Mouse (Mus musculus) CH12.LX (cell line): ENCODE measurements around the gene Il17rb. TPM values are rescaled to one million over a fixed set of nuclear protein-coding genes. Genes with fewer than 3 reads are reported as not detected.

Source experiments
- DNase-seq: peaks from one replicate; pipeline ENCODE4 v3.0.0-alpha.2; 2013; ENCODE audit errors: extremely low read depth
- H3K27ac ChIP-seq: 2 replicates; pipeline ENCODE4 v1.5.1; 2012; ENCODE audit warnings: low read depth, mild to moderate bottlenecking, control low read depth, moderate library complexity; ENCODE audit not compliant: insufficient read depth
- H3K27me3 ChIP-seq: replicated peaks from 2 replicates; pipeline ENCODE3; 2012; ENCODE audit warnings: inconsistent platforms
- H3K36me3 ChIP-seq, 2 experiments: replicated peaks in 1 of 2; 2 replicates each; pipeline versions ENCODE3 to v1.6.1; 2012; ENCODE audit warnings: inconsistent platforms in 1 of 2, low read length in 1 of 2, mild to moderate bottlenecking in 1 of 2, mixed read lengths in 1 of 2, moderate library complexity in 1 of 2; ENCODE audit not compliant: control insufficient read depth in 1 of 2, insufficient read depth in 1 of 2
- H3K4me1 ChIP-seq, 2 experiments: 2 replicates each; pipeline ENCODE4 v1.6.1; 2012; ENCODE audit warnings: inconsistent platforms in 1 of 2, moderate library complexity in 1 of 2; ENCODE audit not compliant: insufficient read depth in 2 of 2, control insufficient read depth in 1 of 2
- H3K4me2 ChIP-seq: 2 replicates; pipeline ENCODE4 v1.6.1; 2012; ENCODE audit warnings: low read depth, mild to moderate bottlenecking, control low read depth; ENCODE audit not compliant: poor library complexity, insufficient read depth, severe bottlenecking
- H3K4me3 ChIP-seq, 3 experiments: fragments of 150-350 bp in 1 of 3; sonication (generic) in 1 of 3; replicated peaks in 1 of 3; 2 replicates each; pipeline versions ENCODE3 to v1.5.1; 2011 to 2012; ENCODE audit warnings: low read depth in 2 of 3, low read length in 2 of 3, mild to moderate bottlenecking in 2 of 3, moderate library complexity in 2 of 3, control low read depth in 1 of 3, improper control_type of control experiment in 1 of 3, inconsistent platforms in 1 of 3, mixed read lengths in 1 of 3; ENCODE audit not compliant: poor library complexity in 1 of 3
- H3K79me2 ChIP-seq: replicated peaks from 2 replicates; pipeline ENCODE4 v1.6.1; 2012; ENCODE audit warnings: mild to moderate bottlenecking, moderate library complexity; ENCODE audit not compliant: control insufficient read depth, poor library complexity, insufficient read depth, severe bottlenecking; ENCODE audit errors: extremely low read depth
- H3K9ac ChIP-seq: 2 replicates; pipeline ENCODE4 v1.6.1; 2012; ENCODE audit warnings: low read depth, mild to moderate bottlenecking, control low read depth, moderate library complexity; ENCODE audit not compliant: insufficient read depth
- H3K9me3 ChIP-seq: replicated peaks from 2 replicates; pipeline ENCODE3; 2012; ENCODE audit warnings: low read length, inconsistent platforms, mixed read lengths
- BHLHE40 ChIP-seq: IDR thresholded peaks from 2 replicates; pipeline ENCODE4 v1.6.1; 2011; ENCODE audit warnings: mild to moderate bottlenecking, low read depth, low read length, improper control_type of control experiment
- ELF1 ChIP-seq: IDR thresholded peaks from 2 replicates; pipeline ENCODE4 v1.6.1; 2014; ENCODE audit warnings: low read depth, mild to moderate bottlenecking, inconsistent platforms, low read length, improper control_type of control experiment
- EP300 ChIP-seq: IDR thresholded peaks from 2 replicates; pipeline ENCODE4 v1.6.1; 2011; ENCODE audit warnings: low read length, improper control_type of control experiment
- ETS1 ChIP-seq: conservative IDR thresholded peaks from 2 replicates; pipeline ENCODE4 v1.6.1; 2012; ENCODE audit warnings: low read depth, mild to moderate bottlenecking, inconsistent platforms, low read length, improper control_type of control experiment, moderate library complexity
- GABPA ChIP-seq: IDR thresholded peaks from 2 replicates; pipeline ENCODE4 v1.6.1; 2012; ENCODE audit warnings: low read depth, low read length, improper control_type of control experiment, inconsistent platforms; ENCODE audit not compliant: insufficient replicate concordance
- IRF4 ChIP-seq: IDR thresholded peaks from 2 replicates; pipeline ENCODE4 v1.6.1; 2014; ENCODE audit warnings: low read depth, mild to moderate bottlenecking, inconsistent platforms, low read length, improper control_type of control experiment
- JUND ChIP-seq: conservative IDR thresholded peaks from 2 replicates; pipeline ENCODE4 v1.6.1; 2011; ENCODE audit warnings: low read depth, low read length, improper control_type of control experiment
- KAT2A ChIP-seq: IDR thresholded peaks from 2 replicates; pipeline ENCODE4 v1.6.1; 2012; ENCODE audit warnings: low read length, improper control_type of control experiment, inconsistent platforms; ENCODE audit not compliant: insufficient replicate concordance
- MAZ ChIP-seq: IDR thresholded peaks from 2 replicates; pipeline ENCODE4 v1.6.1; 2012; ENCODE audit warnings: low read depth, mild to moderate bottlenecking, inconsistent platforms, low read length, improper control_type of control experiment, moderate library complexity
- PAX5 ChIP-seq: IDR thresholded peaks from 2 replicates; pipeline ENCODE4 v1.6.1; 2012; ENCODE audit warnings: low read length, inconsistent platforms, mixed read lengths
- RAD21 ChIP-seq: IDR thresholded peaks from 2 replicates; pipeline ENCODE4 v1.6.1; 2011; ENCODE audit warnings: low read depth, mild to moderate bottlenecking, low read length, improper control_type of control experiment, moderate library complexity
- RCOR1 ChIP-seq: conservative IDR thresholded peaks from 2 replicates; pipeline ENCODE4 v1.6.1; 2012; ENCODE audit warnings: low read depth, mild to moderate bottlenecking, inconsistent platforms, low read length, improper control_type of control experiment
- USF1 ChIP-seq: IDR thresholded peaks from 2 replicates; pipeline ENCODE4 v1.6.1; 2014; ENCODE audit warnings: low read depth, mild to moderate bottlenecking, inconsistent platforms, low read length, improper control_type of control experiment
- USF2 ChIP-seq: conservative IDR thresholded peaks from 2 replicates; pipeline ENCODE4 v1.6.1; 2011; ENCODE audit warnings: low read depth, low read length, improper control_type of control experiment
- ZKSCAN1 ChIP-seq: IDR thresholded peaks from 2 replicates; pipeline ENCODE4 v1.6.1; 2012; ENCODE audit warnings: low read depth, inconsistent platforms, low read length, improper control_type of control experiment, borderline replicate concordance
- ZMIZ1 ChIP-seq: IDR thresholded peaks from 2 replicates; pipeline ENCODE4 v1.6.1; 2012; ENCODE audit warnings: low read depth, mild to moderate bottlenecking, inconsistent platforms, low read length, improper control_type of control experiment
- dilution Hi-C: fragments of 300-500 bp; cut with MboI; formaldehyde crosslinking; loops from 2 replicates; pipeline ENCODE4 v1.14.3; 2020; ENCODE audit warnings: low sequenced_read_pairs; ENCODE audit not compliant: extremely low pct_unique_long_range_greater_than_20kb, extremely low pct_ligation_motif_present
- in situ Hi-C: fragments of 300-500 bp; cut with MboI; formaldehyde crosslinking; loops from 3 replicates; pipeline ENCODE4 v1.14.3; 2019; ENCODE audit warnings: low sequenced_read_pairs, low pct_ligation_motif_present, low pct_unique_long_range_greater_than_20kb, mixed read lengths
- polyA plus RNA-seq: library from polyadenylated mRNA; unstranded; fragments of >175 nt; gene quantifications from 2 replicates; pipeline ENCODE4 v1.2.1, GENCODE M21; 2012; ENCODE audit warnings: low read depth; ENCODE audit not compliant: insufficient read length
- total RNA-seq, 2 experiments: library from RNA; depleted of rRNA; stranded (reverse); fragments of 300-350 nt in 1 of 2; fragments of >200 nt in 1 of 2; gene quantifications; 2 replicates each; pipeline ENCODE4 v1.2.3; 2012 to 2014

The Il17rb gene
- total and polyA plus RNA-seq, 3 experiments, result 5.0 to 12.9 (median 6.7) TPM

GRCm38 (mm10) chr14:30019792-30020575, 11.3 kb upstream of the Il17rb start:
- dilution Hi-C loops (no loop called here), in situ Hi-C loops (no loop called here)
- Histone ChIP-seq H3K27ac (no peak overlapping the region), H3K4me2 (no peak overlapping the region), H3K4me3 (no peak overlapping the region), H3K27me3 (no peaks in the 10 kb centered on the region), H3K36me3 (no peaks in the 10 kb centered on the region), H3K79me2 (no peaks in the 10 kb centered on the region)
- DNase-seq, result no peak
- no peak for TF ChIP-seq ELF1
- no peak for TF ChIP-seq PAX5
- no peak for TF ChIP-seq USF1
- no peak for TF ChIP-seq KAT2A
- no peak for TF ChIP-seq JUND
- no peak for TF ChIP-seq RCOR1
- no peak for TF ChIP-seq RAD21
- no peak for TF ChIP-seq IRF4
- TF ChIP-seq ETS1, result no peak
- TF ChIP-seq, all 38 proteins: peak for 0
- Histone ChIP-seq H3K9ac (no peak overlapping the region), H3K9me3 (no peaks in the 10 kb centered on the region), H3K4me1 (peaks cover 9 to 37% of the 10 kb centered on the region in 2 experiments)

GRCm38 (mm10) chr14:30019375-30019774, 10.7 kb upstream of the Il17rb start:
- no peak overlapping the region for H3K9ac ChIP-seq
- dilution Hi-C loops, result no loop called here
- no peaks in the 10 kb centered on the region for H3K79me2 ChIP-seq
- no peak overlapping the region for H3K4me3 ChIP-seq
- no peaks in the 10 kb centered on the region for H3K9me3 ChIP-seq
- no peak overlapping the region for H3K4me2 ChIP-seq
- H3K4me1 ChIP-seq, result peaks cover 14 to 37% of the 10 kb centered on the region in 2 experiments
- in situ Hi-C loops, result no loop called here
- no peak for DNase-seq
- no peak overlapping the region for H3K27ac ChIP-seq
- H3K36me3 ChIP-seq, result no peaks in the 10 kb centered on the region
- no peaks in the 10 kb centered on the region for H3K27me3 ChIP-seq
- TF ChIP-seq ELF1, result no peak
- no peak for TF ChIP-seq EP300
- TF ChIP-seq MAZ, result no peak
- TF ChIP-seq ZMIZ1, result no peak
- TF ChIP-seq IRF4, result no peak
- TF ChIP-seq GABPA, result no peak
- TF ChIP-seq USF2, result no peak
- no peak for TF ChIP-seq ZKSCAN1
- TF ChIP-seq BHLHE40, result no peak
- TF ChIP-seq, all 38 proteins: peak for 0
